Mouse (Mus musculus) liver, adult 2 months (tissue): ENCODE data around the gene Gpr62. TPM values are rescaled to one million over a fixed set of nuclear protein-coding genes. Genes with fewer than 3 reads are reported as not detected.

Source experiments
- DNase-seq: peaks from one replicate; pipeline ENCODE4 v3.0.0-alpha.2; 2011; ENCODE audit warnings: low read depth, low spot score; ENCODE audit errors: extremely low read depth
- H3K27ac ChIP-seq: fragments of 200-500 bp; replicated peaks from 2 replicates; pipeline ENCODE4 v1.5.1; 2012; ENCODE audit warnings: low read depth, mild to moderate bottlenecking, control low read depth, inconsistent platforms, low read length; ENCODE audit not compliant: insufficient read depth
- H3K27me3 ChIP-seq: fragments of 200-500 bp; 2 replicates; pipeline ENCODE4 v1.6.1; 2012; ENCODE audit warnings: mild to moderate bottlenecking, moderate library complexity, low read length, inconsistent platforms; ENCODE audit not compliant: control insufficient read depth, insufficient read depth
- H3K36me3 ChIP-seq: fragments of 200-500 bp; 2 replicates; pipeline ENCODE4 v1.6.1; 2012; ENCODE audit warnings: low read length, inconsistent platforms; ENCODE audit not compliant: control insufficient read depth, insufficient read depth
- H3K4me1 ChIP-seq: fragments of 200-500 bp; 2 replicates; pipeline ENCODE4 v1.6.1; 2011; ENCODE audit warnings: low read length; ENCODE audit not compliant: control insufficient read depth, insufficient read depth
- H3K4me3 ChIP-seq: fragments of 200-500 bp; 2 replicates; pipeline ENCODE4 v1.5.1; 2011; ENCODE audit warnings: low read depth, mild to moderate bottlenecking, control low read depth, low read length, moderate library complexity; ENCODE audit not compliant: insufficient read depth
- H3K79me2 ChIP-seq: fragments of 200-500 bp; 2 replicates; pipeline ENCODE4 v1.6.1; 2012; ENCODE audit warnings: inconsistent platforms, mild to moderate bottlenecking, low read length, moderate library complexity; ENCODE audit not compliant: control insufficient read depth, insufficient read depth
- H3K9ac ChIP-seq: fragments of 200-500 bp; 2 replicates; pipeline ENCODE4 v1.6.1; 2012; ENCODE audit warnings: low read depth, mild to moderate bottlenecking, control low read depth, inconsistent platforms, low read length
- CTCF ChIP-seq: fragments of 200-500 bp; IDR thresholded peaks from 2 replicates; pipeline ENCODE4 v1.5.1; 2011; ENCODE audit warnings: low read depth, low read length, control low read depth
- POLR2A ChIP-seq: fragments of 200-500 bp; IDR thresholded peaks from 2 replicates; pipeline ENCODE4 v1.6.1; 2011; ENCODE audit warnings: low read length, control low read depth; ENCODE audit not compliant: insufficient read depth; ENCODE audit errors: extremely low read depth
- WGBS: fragments of 180-500 bp; shearing (Covaris S2); methylation state at CpG from one replicate; pipeline ENCODE4 v1.1.7; 2018; 5-methylcytosine and 5-hydroxymethylcytosine counted together
- polyA plus RNA-seq: library from polyadenylated mRNA; depleted of rRNA; stranded (reverse); fragments of >200 nt; gene quantifications from 2 replicates; pipeline ENCODE4 v1.2.3, GENCODE M21; 2012
- total RNA-seq: library from RNA; depleted of rRNA; stranded (reverse); fragments of >200 nt; gene quantifications from 2 replicates; pipeline ENCODE4 v1.2.3, GENCODE M21; 2014

Gpr62 gene
- total and polyA plus RNA-seq, 2 experiments = not detected

- WGBS = 97% methylated on average over 12 of the region's 12 CpGs
These were observed 3.3 kb downstream of the Gpr62 start for GRCm38 (mm10) chr9:106462430-106462800.

GRCm38 (mm10) chr9:106461641-106462429 is 3.9 kb downstream of the Gpr62 start:
- Histone ChIP-seq H3K4me3 (no peak overlapping the region), H3K79me2 (no peaks in the 10 kb centered on the region), H3K36me3 (no peaks in the 10 kb centered on the region; the same call in 1 of the 2 replicates), H3K27me3 (no peaks in the 10 kb centered on the region), H3K9ac (no peak overlapping the region), H3K27ac (no peak overlapping the region), H3K4me1 (no peaks in the 10 kb centered on the region)
- WGBS = 92% methylated on average over 16 of the region's 16 CpGs
- TF ChIP-seq CTCF (no peak), POLR2A (no peak)
- DNase-seq = no peak

More at GRCm38 (mm10) chr9:106462430-106462800, 3.3 kb downstream of the Gpr62 start:
- no peaks in the 10 kb centered on the region for H3K79me2 ChIP-seq
- no peak overlapping the region for H3K27ac ChIP-seq
- H3K4me3 ChIP-seq = no peak overlapping the region
- TF ChIP-seq POLR2A = no peak
- no peak for TF ChIP-seq CTCF
- no peaks in the 10 kb centered on the region; the same call in 1 of the 2 replicates for H3K36me3 ChIP-seq
- no peak for DNase-seq
- H3K27me3 ChIP-seq = no peaks in the 10 kb centered on the region
- H3K4me1 ChIP-seq = no peaks in the 10 kb centered on the region
- H3K9ac ChIP-seq = no peak overlapping the region

GRCm38 (mm10) chr9:106461026-106461415 is 4.7 kb downstream of the Gpr62 start:
- no peak overlapping the region for H3K4me3 ChIP-seq
- H3K79me2 ChIP-seq = no peaks in the 10 kb centered on the region
- H3K4me1 ChIP-seq = no peaks in the 10 kb centered on the region
- H3K27ac ChIP-seq = no peak overlapping the region
- H3K36me3 ChIP-seq = no peaks in the 10 kb centered on the region; the same call in 1 of the 2 replicates
- no peak for DNase-seq
- no peaks in the 10 kb centered on the region for H3K27me3 ChIP-seq
- no peak for TF ChIP-seq POLR2A
- TF ChIP-seq CTCF = no peak
- WGBS = 94% methylated on average over 9 of the region's 9 CpGs
- no peak overlapping the region for H3K9ac ChIP-seq

- no peaks in the 10 kb centered on the region for H3K4me1 ChIP-seq
- no peaks in the 10 kb centered on the region for H3K79me2 ChIP-seq
- H3K27ac ChIP-seq = no peak overlapping the region
- no peak for DNase-seq
- H3K4me3 ChIP-seq = no peak overlapping the region
- TF ChIP-seq POLR2A (no peak), CTCF (no peak)
- WGBS = 91% methylated on average over 18 of the region's 18 CpGs
- no peak overlapping the region for H3K9ac ChIP-seq
- no peaks in the 10 kb centered on the region; the same call in 1 of the 2 replicates for H3K36me3 ChIP-seq
- no peaks in the 10 kb centered on the region for H3K27me3 ChIP-seq
These were observed 5.2 kb downstream of the Gpr62 start for GRCm38 (mm10) chr9:106460401-106461025.

GRCm38 (mm10) chr9:106459946-106460345 is 5.8 kb downstream of the Gpr62 start:
- DNase-seq = no peak
- no peaks in the 10 kb centered on the region for H3K79me2 ChIP-seq
- H3K36me3 ChIP-seq = no peaks in the 10 kb centered on the region; the same call in 1 of the 2 replicates
- H3K27me3 ChIP-seq = no peaks in the 10 kb centered on the region
- TF ChIP-seq CTCF = no peak
- TF ChIP-seq POLR2A = no peak
- no peak overlapping the region for H3K4me3 ChIP-seq
- H3K4me1 ChIP-seq = no peaks in the 10 kb centered on the region
- WGBS = 88% methylated on average over 15 of the region's 15 CpGs
- H3K9ac ChIP-seq = no peak overlapping the region
- H3K27ac ChIP-seq = no peak overlapping the region

- Histone ChIP-seq H3K36me3 (no peaks in the 10 kb centered on the region; the same call in 1 of the 2 replicates), H3K27ac (no peak overlapping the region), H3K4me1 (0 out of 2 replicates have a peak, but pooled peaks cover 2% of the 10 kb centered on the region), H3K9ac (no peak overlapping the region), H3K79me2 (no peaks in the 10 kb centered on the region), H3K4me3 (no peak overlapping the region), H3K27me3 (no peaks in the 10 kb centered on the region)
- TF ChIP-seq POLR2A (no peak), CTCF (no peak)
- WGBS = 90% methylated on average over 5 of the region's 5 CpGs
- DNase-seq = no peak
These were observed 7.8 kb downstream of the Gpr62 start for GRCm38 (mm10) chr9:106457920-106458319.
